Mouse (Mus musculus) forebrain, embryonic 10.5 days (tissue): ENCODE measurements at regions not wholly inside any gene's neighbourhood (a gene's known extent, or its start where the extent isn't known, plus 50 kb on each side); places are given as distances from the start of the nearest gene placed in this dataset.

Source experiments
- DNase-seq: peaks from one replicate; pipeline ENCODE4 v3.0.0-alpha.2; 2017; ENCODE audit warnings: low spot score; ENCODE audit errors: extremely low spot score
- H3K27ac ChIP-seq: fragments of 300-500 bp; sonication (generic); 2 replicates; pipeline ENCODE4 v1.5.1; 2016; ENCODE audit warnings: mild to moderate bottlenecking
- H3K27me3 ChIP-seq: fragments of 300-500 bp; sonication (generic); 2 replicates; pipeline ENCODE4 v1.6.1; 2016; ENCODE audit warnings: mild to moderate bottlenecking; ENCODE audit not compliant: poor library complexity, severe bottlenecking
- H3K36me3 ChIP-seq: fragments of 300-500 bp; sonication (generic); replicated peaks from 2 replicates; pipeline ENCODE4 v1.6.1; 2016; ENCODE audit warnings: mild to moderate bottlenecking, moderate library complexity
- H3K4me1 ChIP-seq: fragments of 300-500 bp; sonication (generic); 2 replicates; pipeline ENCODE4 v1.6.1; 2016
- H3K4me3 ChIP-seq: fragments of 300-500 bp; sonication (generic); 2 replicates; pipeline ENCODE4 v1.5.1; 2016; ENCODE audit warnings: mild to moderate bottlenecking, moderate library complexity
- H3K9me3 ChIP-seq: fragments of 300-500 bp; sonication (generic); 2 replicates; pipeline ENCODE4 v1.6.1; 2016; ENCODE audit warnings: mild to moderate bottlenecking, moderate library complexity
- WGBS: fragments of 180-500 bp; shearing (Covaris S2); methylation state at CpG from one replicate; pipeline ENCODE4 v1.1.7; 2016; 5-methylcytosine and 5-hydroxymethylcytosine counted together

- no peak for DNase-seq
- Histone ChIP-seq H3K9me3 (no peaks in the 10 kb centered on the region), H3K4me3 (no peak overlapping the region), H3K36me3 (no peaks in the 10 kb centered on the region), H3K27me3 (no peaks in the 10 kb centered on the region), H3K4me1 (no peaks in the 10 kb centered on the region), H3K27ac (no peak overlapping the region)
- 81% methylated on average over 4 of the region's 4 CpGs for WGBS
Observed at GRCm38 (mm10) chr3:29890764-29891163, 657.0 kb downstream of the Mecom start.

- Histone ChIP-seq H3K4me3 (no peak overlapping the region), H3K27me3 (no peaks in the 10 kb centered on the region), H3K36me3 (no peaks in the 10 kb centered on the region), H3K4me1 (no peaks in the 10 kb centered on the region), H3K27ac (no peak overlapping the region), H3K9me3 (no peaks in the 10 kb centered on the region)
- WGBS, result 85% methylated on average over 1 of the region's 1 CpGs
- no peak for DNase-seq
Observed at GRCm38 (mm10) chr3:29890286-29890685, 657.5 kb downstream of the Mecom start.

GRCm38 (mm10) chr3:29889638-29890037 is 658.2 kb downstream of the Mecom start:
- no peaks in the 10 kb centered on the region for H3K9me3 ChIP-seq
- no peak overlapping the region for H3K4me3 ChIP-seq
- H3K4me1 ChIP-seq, result no peaks in the 10 kb centered on the region
- no peaks in the 10 kb centered on the region for H3K36me3 ChIP-seq
- no peak for DNase-seq
- WGBS, result 91% methylated on average over 2 of the region's 2 CpGs
- H3K27me3 ChIP-seq, result no peaks in the 10 kb centered on the region
- no peak overlapping the region for H3K27ac ChIP-seq

GRCm38 (mm10) chr3:29879966-29880365 is 667.8 kb downstream of the Mecom start:
- no peak for DNase-seq
- Histone ChIP-seq H3K27ac (no peak overlapping the region), H3K4me3 (no peak overlapping the region), H3K27me3 (no peaks in the 10 kb centered on the region), H3K9me3 (no peaks in the 10 kb centered on the region), H3K4me1 (peaks cover 5% of the 10 kb centered on the region; the same call in 1 of the 2 replicates), H3K36me3 (no peaks in the 10 kb centered on the region)
- WGBS, result 79% methylated on average over 3 of the region's 3 CpGs

GRCm38 (mm10) chr3:29875768-29876167 is 672.0 kb downstream of the Mecom start:
- Histone ChIP-seq H3K4me3 (no peak overlapping the region), H3K27me3 (no peaks in the 10 kb centered on the region), H3K36me3 (no peaks in the 10 kb centered on the region), H3K9me3 (no peaks in the 10 kb centered on the region), H3K27ac (no peak overlapping the region), H3K4me1 (peaks cover 5% of the 10 kb centered on the region; the same call in 1 of the 2 replicates)
- no peak for DNase-seq
- WGBS, result 75% methylated on average over 5 of the region's 5 CpGs

- DNase-seq, result no peak
- Histone ChIP-seq H3K4me1 (no peaks in the 10 kb centered on the region), H3K27ac (no peak overlapping the region), H3K9me3 (no peaks in the 10 kb centered on the region), H3K36me3 (no peaks in the 10 kb centered on the region), H3K4me3 (no peak overlapping the region), H3K27me3 (no peaks in the 10 kb centered on the region)
- WGBS, result 88% methylated on average over 4 of the region's 4 CpGs
Observed at GRCm38 (mm10) chr3:29862437-29862836, 685.4 kb downstream of the Mecom start.

- Histone ChIP-seq H3K27me3 (no peaks in the 10 kb centered on the region; the same call in 1 of the 2 replicates), H3K36me3 (no peaks in the 10 kb centered on the region), H3K9me3 (no peaks in the 10 kb centered on the region), H3K4me3 (no peak overlapping the region), H3K27ac (no peak overlapping the region), H3K4me1 (peaks cover 21% of the 10 kb centered on the region)
- 20% methylated on average over 3 of the region's 3 CpGs for WGBS
- DNase-seq, result peak; percentile 17
Observed at GRCm38 (mm10) chr3:29852465-29852864, 695.3 kb downstream of the Mecom start.

- no peak for DNase-seq
- H3K4me3 ChIP-seq, result no peak overlapping the region
- no peaks in the 10 kb centered on the region for H3K36me3 ChIP-seq
- H3K27me3 ChIP-seq, result no peaks in the 10 kb centered on the region
- no peaks in the 10 kb centered on the region for H3K9me3 ChIP-seq
- 86% methylated on average over 4 of the region's 4 CpGs for WGBS
- no peak overlapping the region for H3K27ac ChIP-seq
- H3K4me1 ChIP-seq, result no peaks in the 10 kb centered on the region
Observed at GRCm38 (mm10) chr3:29835432-29835831, 712.4 kb downstream of the Mecom start.

- H3K4me1 ChIP-seq, result no peaks in the 10 kb centered on the region
- H3K4me3 ChIP-seq, result no peak overlapping the region
- 68% methylated on average over 2 of the region's 2 CpGs for WGBS
- H3K27ac ChIP-seq, result no peak overlapping the region
- H3K36me3 ChIP-seq, result no peaks in the 10 kb centered on the region
- H3K9me3 ChIP-seq, result no peaks in the 10 kb centered on the region
- no peak for DNase-seq
- no peaks in the 10 kb centered on the region for H3K27me3 ChIP-seq
Observed at GRCm38 (mm10) chr3:29834884-29835283, 712.9 kb downstream of the Mecom start.

- WGBS, result 89% methylated on average over 1 of the region's 1 CpGs
- Histone ChIP-seq H3K4me1 (no peaks in the 10 kb centered on the region), H3K4me3 (no peak overlapping the region), H3K27me3 (no peaks in the 10 kb centered on the region), H3K36me3 (no peaks in the 10 kb centered on the region), H3K9me3 (no peaks in the 10 kb centered on the region), H3K27ac (no peak overlapping the region)
- DNase-seq, result no peak
Observed at GRCm38 (mm10) chr3:29831346-29831745, 716.5 kb downstream of the Mecom start.

GRCm38 (mm10) chr3:29822622-29823370 is 725.0 kb downstream of the Mecom start:
- H3K27me3 ChIP-seq, result no peaks in the 10 kb centered on the region
- no peak overlapping the region for H3K27ac ChIP-seq
- no peaks in the 10 kb centered on the region for H3K9me3 ChIP-seq
- WGBS, result 90% methylated on average over 10 of the region's 10 CpGs
- no peak for DNase-seq
- H3K36me3 ChIP-seq, result no peaks in the 10 kb centered on the region
- no peaks in the 10 kb centered on the region for H3K4me1 ChIP-seq
- no peak overlapping the region for H3K4me3 ChIP-seq

GRCm38 (mm10) chr3:29816964-29817363 is 730.8 kb downstream of the Mecom start:
- no peak overlapping the region for H3K4me3 ChIP-seq
- WGBS, result 85% methylated on average over 4 of the region's 4 CpGs
- peaks cover 6% of the 10 kb centered on the region for H3K4me1 ChIP-seq
- no peak for DNase-seq
- H3K9me3 ChIP-seq, result no peaks in the 10 kb centered on the region
- no peak overlapping the region for H3K27ac ChIP-seq
- H3K27me3 ChIP-seq, result no peaks in the 10 kb centered on the region
- H3K36me3 ChIP-seq, result no peaks in the 10 kb centered on the region

- WGBS, result 71% methylated on average over 7 of the region's 7 CpGs
- Histone ChIP-seq H3K4me1 (peaks cover 6% of the 10 kb centered on the region), H3K27ac (no peak overlapping the region), H3K4me3 (no peak overlapping the region), H3K36me3 (no peaks in the 10 kb centered on the region), H3K27me3 (0 out of 2 replicates have a peak, but pooled peaks cover 6% of the 10 kb centered on the region), H3K9me3 (no peaks in the 10 kb centered on the region)
- no peak for DNase-seq
Observed at GRCm38 (mm10) chr3:29813276-29813675, 731.5 kb downstream of the Egfem1 start.
